Mouse (Mus musculus) cerebellum, adult 8-10 months (tissue): ENCODE results near the gene Clmn.

Experiments
- DNase-seq: peaks from one replicate; pipeline ENCODE4 v3.0.0; 2022

Clmn gene

DNA sequence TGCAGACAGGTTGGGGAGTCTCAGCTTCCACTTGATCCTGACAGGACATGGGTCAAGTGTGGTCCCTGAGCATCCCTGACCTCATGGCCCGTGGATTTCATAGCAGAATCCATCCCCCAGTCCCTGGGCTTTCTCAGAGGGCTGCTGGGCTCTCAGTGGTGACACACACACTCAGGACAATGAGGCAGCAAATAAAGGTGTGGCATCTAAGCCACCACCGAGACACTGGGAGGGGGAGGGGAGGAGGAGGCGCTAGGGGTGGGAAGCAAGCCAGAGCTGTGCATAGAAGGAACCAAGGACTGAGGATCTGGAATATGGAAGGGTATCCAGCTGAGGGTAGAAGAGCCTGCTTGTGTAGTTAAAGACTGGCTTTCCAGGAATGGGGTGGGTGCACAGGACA lies 11.2 kb upstream of the Clmn start:
- DNase-seq, result no peak

DNA sequence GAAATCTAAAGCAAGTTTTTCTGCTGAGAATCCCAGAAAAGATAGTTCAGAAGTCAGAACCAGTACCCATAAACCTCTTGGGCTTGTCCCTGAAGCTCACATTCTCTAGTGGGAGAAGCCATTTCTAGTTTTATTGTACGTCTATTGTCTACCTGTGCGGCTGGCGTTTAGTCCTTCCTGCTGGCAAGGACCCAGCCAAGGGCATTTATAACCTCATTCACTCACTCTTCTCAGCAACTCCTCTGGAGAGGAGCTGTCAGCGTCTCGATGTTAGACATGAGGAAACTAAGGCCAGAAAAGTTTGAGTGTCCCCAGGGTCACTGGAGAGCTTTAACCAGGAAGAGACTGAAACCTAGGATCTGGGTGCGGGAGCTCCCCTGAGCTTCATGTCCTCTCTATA lies 7.1 kb upstream of the Clmn start:
- DNase-seq, result no peak

DNA sequence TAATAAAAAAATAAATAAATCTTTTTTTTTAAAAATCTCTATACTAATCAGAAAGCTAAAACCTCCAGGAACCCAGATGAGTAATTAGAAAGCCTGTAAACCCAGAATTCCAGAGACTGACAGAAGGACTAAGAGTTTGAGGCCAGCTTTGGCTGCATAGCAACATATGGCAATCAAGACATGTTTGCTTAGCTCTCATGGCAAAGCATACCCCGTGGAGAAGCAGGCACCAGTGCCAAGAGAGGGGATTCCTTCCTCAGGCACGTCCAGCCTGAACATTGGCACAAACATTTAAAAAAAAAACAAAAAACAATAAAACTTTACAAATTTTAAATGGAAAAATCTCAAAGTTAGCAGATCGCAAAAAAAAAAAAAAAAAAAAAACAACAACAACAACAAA lies 4.9 kb upstream of the Clmn start:
- no peak for DNase-seq

DNA sequence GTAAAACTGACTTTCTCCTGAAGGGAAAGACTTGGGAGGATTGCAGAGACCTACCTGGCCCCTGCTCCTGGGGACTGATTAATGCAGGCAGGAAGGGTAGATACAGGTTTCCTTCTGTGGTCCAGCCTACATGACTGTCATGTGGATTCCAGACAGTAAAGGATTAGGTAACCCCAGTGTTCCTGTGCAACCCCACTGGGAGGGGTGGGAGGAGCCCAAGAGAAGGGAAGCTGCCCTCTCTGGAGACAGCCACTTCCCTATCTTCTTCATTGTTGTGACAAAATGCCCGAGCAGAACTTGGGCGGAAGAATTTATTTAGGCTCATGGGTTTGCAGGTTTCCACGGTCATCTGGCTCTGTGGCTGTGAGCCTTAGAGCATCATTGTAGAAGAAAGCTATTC lies 3.6 kb upstream of the Clmn start:
- no peak for DNase-seq

DNA sequence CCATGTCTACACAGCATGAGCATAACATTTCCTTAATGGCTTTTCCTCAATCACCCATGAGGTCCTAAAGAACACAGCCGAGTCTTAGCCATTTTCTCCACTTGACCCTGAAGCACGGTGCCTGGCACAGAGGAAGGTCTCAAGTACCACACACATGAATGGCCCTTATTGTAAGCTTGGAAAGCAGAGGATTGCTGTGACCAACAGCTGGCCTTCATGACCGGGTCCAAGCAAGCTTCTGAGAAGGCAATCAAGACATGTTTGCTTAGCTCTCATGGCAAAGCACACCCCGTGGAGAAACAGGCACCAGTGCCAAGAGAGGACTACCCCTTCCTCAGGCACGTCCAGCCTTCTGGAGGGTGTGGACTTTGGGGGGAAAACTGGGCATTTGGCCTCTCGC lies 3.0 kb upstream of the Clmn start:
- DNase-seq, result no peak

DNA sequence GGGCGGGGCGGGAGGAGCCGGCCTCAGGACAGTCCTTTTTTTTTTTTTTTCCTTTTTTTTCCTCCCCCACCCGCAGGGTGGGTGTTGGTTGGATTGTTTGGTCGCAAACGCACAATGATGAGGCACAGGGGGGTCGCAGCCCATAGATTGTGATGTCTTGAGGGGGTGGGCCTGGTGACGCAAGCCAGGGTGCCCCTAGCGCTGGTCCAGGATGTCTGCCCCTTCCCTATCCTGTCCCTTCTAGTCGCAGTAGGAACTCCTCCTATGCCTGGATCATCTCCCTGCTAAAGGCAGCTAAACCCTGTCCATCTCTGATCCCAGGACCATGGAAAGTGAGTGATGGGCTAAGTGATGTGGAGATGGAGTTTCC lies 275 bp upstream of the Clmn start:
- no peak for DNase-seq

DNA sequence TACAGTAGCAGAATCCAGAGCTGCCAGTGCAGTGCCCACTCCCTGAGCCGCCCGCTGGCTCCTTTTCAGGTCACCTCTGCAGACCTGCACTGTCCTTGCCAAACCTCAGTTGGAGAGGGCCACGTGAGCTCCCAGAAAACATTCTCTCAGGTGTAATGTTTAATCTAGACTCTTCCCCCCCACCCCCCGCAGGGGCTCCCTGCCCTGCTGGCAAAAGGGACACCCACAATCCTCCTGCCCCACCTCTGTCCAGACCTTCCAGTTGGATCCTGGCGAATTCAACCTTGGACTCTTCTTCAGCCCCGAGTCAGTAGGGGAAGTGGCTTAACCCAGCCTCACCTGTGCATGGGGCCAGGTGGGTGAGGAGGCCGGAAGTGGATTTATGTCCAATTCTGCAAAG lies 1.2 kb downstream of the Clmn start:
- no peak for DNase-seq

DNA sequence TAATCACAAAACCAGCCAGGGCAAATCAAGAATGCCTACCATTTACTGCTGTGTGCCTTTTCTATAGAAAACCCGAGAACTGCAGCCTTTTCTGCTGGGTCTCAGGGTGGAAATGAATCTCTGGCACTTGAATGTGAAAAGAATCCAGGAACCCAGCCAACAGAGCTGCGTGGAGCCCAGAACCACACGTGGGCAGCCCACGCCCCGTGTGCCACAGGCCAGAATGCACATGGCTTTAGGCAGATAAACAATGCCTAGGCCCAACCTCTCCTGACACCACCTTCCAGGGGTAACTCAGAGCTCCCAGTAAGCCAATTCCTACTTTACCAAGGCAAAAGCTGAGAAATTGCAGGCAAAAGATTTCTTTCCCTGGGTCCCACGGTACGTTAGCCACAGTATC lies 5.7 kb downstream of the Clmn start:
- DNase-seq, result no peak

DNA sequence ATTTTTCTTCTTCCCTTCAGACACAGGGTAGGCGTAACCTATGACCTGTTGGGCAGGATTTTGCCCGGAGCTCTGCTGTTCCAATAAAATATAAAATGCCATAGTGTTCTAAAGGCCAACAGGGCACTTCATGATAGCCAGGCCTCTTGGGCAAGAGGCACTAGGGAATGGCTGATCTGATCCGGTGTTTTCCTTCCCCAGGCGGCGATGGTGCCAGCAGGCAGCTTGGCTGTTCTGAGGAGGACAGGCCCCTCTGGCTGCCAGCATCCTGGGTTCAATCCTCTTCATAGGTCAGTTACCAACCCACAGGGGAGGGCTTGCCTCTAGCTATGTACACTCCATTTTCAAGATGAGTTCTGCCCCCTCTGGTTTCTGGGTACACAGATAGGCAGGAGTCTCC lies 6.1 kb downstream of the Clmn start:
- DNase-seq, result no peak

DNA sequence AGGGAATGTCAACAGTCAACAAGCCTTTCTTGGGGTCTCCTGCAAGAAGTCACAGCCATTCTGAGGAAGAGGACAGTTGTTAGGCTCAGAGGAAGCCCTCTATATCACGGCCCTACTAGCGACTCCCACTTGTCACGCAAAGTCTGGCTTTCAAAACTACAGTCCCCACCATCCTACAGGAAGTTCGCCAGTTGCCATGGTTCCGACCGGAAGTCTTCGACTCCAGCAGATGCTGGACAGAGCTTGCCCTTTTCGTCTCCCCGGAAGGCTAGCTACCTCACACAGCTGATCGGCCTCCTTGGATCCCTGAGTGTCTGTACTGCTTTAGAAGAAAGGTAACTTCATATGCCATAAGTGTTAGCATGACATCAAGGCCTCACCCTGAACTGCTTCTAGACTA lies 7.3 kb downstream of the Clmn start:
- DNase-seq, result no peak

DNA sequence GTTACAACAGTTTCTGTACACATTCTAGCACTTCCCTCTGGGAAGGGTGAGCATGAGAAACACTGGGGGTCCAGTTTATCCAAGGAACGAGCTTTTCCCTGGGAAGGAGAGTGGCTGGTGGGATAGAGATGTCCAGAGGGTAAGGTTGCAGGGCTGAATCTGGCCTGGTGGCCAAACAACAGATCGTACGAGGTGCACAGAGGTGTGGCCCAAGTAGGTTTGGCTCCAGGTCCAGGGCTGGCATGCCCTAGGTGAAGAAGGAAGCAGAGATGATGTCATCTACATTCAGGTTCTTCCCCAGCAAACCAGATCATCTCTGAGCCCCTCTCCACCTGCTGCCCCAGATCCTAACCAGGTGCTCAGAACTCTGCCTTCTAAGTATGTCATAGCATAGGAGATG lies 8.3 kb downstream of the Clmn start:
- no peak for DNase-seq

DNA sequence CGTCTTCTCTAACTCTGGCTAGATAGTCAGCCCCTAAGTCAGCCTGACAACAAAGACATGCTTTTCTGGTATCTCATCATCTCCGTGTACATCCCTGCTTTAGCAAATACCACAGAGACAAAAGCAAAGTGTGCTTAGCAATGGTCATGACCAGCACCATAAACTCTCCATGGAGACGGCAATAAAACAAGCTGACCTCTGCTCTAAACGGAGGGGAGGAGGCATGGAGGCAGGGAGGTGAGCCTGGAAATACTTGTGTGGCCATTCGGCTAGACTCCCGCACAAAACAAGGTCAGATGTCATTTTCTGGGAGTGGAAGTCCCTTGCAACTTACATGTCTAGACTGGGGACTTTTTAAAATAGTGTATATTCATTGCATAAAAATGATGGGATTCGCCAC lies 9.3 kb downstream of the Clmn start:
- no peak for DNase-seq

DNA sequence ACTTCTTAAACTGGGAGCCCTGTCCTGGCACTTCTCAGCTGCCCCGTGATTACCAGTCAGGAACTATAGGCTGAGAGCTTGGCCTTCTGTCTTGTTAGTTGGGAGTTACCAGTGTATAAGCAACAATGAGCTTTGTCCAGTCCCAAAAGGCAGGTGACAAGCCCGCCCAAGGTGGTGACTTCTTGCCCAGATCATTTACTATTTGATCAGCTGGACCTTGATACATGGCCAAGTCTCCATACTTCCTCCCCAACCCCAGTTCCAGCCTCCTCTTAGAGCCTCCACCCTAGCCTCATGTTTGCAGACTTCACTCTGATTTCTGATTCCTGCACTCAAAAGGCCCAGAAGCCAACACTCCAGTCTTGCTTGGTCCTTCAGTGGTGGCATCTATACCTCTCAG lies 10.1 kb downstream of the Clmn start:
- no peak for DNase-seq

DNA sequence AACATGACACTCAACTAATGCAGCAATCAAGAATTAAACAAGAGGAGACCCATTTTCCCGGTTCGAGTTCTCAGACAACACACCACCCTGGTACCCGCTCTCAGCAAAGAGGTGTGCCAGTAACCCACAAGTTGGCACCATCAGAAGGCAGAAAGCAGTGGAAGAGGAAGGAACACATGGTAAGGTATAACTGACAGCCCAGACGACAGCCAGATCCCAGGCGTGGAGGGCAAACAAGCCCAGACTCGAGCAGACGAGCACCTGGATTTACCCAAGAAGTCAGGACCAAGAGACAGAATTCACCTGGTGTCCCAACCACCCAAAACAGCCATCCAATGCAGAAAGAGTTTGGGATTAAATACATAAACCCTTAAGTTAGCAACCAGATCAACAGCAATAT lies 11.5 kb downstream of the Clmn start:
- DNase-seq, result no peak

DNA sequence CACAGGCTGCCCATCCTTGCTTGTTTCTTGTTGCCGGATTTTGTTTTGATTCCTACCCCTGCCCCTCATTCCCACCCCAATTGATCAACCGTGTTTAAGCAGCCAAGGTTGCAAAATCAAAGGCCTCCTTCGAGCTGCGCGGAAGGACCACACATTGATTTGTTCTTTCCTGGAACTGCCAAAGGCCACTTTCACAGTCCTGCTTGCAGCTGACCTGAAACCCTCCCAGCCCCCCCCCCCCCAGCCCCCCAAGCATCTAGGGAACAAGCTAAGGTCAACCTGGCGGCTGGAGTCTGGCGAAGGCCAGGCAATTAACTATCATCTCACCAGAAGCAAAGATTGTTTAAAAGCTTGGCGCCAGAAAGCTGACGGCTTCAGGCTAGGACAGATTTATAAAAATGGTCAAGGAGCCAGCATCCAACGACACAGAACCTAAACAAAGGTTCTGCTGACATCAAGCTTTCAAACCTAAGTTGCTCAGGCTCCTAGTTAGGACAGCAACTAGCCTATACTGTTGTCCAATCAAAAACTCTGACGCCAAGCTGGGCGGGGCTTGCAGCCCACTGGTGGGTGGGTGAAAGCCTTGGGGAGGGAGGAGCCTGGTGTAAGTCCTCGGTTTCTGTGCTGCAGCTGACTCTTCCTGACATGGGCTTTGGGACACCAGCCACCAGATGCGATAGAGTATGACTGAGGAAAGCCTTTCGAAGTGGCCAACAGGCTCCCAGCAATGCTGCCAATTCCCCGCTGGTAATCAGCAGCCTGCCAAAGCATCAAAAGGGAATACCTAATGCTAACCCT lies 13.0 kb downstream of the Clmn start:
- no peak for DNase-seq

DNA sequence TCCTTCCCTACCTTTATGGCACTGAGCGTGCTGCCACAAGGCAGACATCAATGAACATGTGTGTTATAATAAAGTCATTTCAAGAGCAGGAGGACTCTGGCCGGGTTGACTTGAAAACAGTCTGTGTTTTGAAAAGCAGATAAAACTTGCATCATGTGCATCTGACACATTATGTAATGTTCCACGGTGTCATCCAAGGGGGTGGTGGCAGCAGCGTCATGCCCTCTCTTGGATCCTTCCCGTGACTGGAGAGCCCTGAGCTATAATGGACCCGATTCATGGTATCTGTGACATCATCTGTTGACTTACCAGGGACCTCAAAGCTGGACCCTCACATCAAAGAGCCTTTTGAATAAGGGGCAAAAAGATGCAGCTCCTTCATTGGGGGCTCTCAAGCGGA lies 14.8 kb downstream of the Clmn start:
- DNase-seq, result no peak

DNA sequence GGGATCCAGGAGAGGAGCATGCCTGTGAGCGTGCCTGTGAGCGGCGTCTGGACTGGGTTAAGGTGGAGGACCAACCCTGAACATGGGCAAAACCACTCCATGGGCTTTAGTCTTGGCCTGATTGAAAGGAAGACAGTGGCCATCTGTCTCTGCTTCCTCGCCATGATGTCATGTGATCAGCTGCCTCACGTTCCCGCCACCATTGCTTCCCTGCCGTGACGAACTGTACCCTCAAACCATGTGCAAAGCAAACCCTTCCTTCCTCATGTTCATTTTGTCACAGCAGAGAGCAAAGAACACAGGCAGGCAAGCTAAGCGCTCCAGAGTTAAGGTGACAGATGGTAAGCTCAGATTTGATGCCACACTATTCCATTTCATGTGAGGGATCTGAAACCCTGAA lies 16.2 kb downstream of the Clmn start:
- DNase-seq, result no peak

DNA sequence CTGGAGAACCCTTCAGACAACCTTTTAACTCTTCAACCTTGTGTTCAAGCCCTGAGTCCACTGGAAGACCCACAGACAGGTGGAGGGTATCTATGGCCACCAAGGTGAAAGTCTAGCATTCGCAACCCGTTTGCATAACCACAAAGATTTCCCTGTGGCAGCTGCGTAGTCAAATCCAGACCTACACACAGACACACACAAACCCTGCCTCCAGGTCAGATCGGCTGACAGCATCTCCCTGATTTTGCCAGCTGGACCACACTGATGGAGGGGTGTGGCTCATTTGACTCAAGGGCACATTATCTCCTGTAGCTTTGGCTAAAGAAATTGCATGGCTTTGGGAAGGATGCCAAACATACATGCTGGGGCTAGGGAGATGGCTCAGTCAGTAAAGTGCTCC lies 17.6 kb downstream of the Clmn start:
- no peak for DNase-seq

DNA sequence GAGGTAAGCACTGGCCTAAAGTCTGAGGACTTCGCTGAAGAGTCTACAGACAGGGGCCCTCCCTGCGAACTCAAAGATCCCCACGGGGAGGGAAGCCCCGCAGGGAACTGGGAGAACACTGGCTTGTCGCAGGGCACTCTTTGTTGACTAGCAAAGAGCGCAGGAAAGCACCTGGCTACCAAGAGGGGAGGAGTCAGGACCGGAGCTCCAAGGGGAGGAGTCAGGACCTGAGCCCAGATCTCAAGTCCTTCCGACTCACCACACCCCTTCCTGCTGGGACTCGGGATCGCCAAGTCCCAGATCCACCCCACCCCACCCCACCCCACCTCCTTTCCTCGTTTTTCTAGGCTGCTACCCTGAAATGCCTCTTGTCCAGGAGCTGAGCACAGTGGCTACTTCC lies 19.2 kb downstream of the Clmn start:
- DNase-seq, result no peak

DNA sequence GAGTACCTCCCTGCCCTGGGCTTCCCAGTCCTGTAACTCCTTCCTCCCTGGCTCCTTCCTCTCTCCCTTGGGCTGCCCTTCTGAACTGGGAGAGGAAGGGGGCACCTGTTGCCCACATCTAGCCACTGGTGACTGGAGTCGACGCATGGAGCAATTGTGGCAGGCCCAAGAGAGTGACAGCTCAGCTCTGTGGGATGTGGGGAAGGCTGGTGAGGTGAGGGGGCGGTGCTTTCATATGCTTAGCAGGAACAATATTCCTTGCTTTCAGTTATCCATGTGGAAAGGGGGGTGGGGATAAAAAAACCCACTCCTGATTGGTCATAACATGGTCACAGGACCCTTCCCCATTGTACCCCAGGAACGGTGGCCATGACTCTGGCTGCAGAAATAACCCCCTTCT lies 19.9 kb downstream of the Clmn start:
- no peak for DNase-seq

DNA sequence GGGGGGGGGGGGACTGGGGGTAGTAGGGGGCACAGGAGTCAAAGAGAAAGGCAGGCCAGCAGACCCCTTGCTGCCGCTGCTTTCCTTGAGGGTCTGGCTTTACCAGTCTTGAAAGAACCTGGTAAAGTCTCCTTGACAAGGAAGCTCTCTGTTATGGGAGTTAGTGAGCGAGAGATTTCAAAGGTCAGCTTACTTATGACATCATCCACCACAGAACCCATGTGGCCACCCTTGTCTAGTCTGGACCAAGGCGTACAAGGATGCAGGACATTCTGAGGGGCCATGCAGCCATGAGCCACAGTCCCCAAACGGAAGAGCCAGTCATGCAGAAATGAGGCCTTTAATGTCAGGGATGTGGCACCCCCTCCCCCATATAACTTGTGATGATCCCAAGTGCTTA lies 20.6 kb downstream of the Clmn start:
- DNase-seq, result no peak

DNA sequence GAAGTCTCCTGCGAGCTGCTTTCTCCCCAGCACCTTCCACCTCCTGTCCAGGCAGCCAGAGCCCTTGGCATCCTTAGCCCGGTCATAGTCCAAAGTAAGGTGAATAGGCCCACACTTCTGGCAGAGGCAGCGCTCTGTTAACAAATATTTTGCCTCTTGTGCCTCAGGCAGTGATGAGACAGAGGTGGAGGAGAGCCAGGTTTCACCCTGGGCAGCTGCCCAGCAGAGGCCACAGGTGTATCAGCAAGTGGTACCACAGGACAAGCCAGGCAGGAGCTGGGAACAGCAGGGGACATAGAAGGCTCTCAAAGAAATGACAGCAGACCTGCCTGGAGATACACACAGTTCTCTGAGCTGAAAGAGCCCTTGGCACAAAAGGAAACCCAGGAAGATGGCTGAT lies 23.6 kb downstream of the Clmn start:
- DNase-seq, result no peak

DNA sequence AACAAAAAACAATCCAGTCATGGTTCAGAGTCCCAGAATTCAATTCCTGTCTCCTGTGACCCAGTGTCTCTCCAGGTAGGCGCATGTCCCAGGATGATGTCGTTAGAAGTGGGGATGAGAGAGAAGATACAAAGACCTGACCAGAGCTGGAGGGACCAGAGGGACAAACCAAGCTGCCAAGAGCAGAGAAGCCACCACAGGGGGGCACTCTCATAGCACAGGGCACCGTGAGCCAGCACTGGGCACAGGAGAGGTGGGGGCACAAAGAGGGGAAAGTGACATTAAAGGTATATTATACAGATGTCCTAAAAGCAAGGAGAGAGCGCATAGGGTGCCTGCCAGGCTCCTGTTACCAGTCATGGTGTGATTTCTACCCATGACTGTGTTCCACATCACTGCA lies 25.9 kb downstream of the Clmn start:
- DNase-seq, result peak; percentile 29

DNA sequence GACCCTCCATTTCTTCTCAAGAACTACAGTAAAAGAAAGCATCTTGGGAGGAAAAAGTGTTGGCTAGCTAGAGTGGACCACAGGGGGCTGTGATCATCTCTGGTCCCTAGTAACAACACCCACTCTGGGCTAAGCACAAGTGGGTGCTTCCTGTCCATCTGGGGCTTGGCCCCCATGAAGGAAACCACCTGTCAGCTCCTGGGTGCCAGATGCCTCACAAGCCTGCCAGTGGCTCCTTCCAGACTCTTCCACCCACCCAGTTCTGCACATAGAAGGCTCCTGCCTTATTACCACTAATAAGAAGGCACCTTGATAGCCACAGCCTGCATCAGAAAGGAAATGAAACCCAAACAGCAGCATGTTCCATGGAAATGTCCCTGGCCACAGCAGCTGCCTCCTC lies 26.4 kb downstream of the Clmn start:
- DNase-seq, result no peak

DNA sequence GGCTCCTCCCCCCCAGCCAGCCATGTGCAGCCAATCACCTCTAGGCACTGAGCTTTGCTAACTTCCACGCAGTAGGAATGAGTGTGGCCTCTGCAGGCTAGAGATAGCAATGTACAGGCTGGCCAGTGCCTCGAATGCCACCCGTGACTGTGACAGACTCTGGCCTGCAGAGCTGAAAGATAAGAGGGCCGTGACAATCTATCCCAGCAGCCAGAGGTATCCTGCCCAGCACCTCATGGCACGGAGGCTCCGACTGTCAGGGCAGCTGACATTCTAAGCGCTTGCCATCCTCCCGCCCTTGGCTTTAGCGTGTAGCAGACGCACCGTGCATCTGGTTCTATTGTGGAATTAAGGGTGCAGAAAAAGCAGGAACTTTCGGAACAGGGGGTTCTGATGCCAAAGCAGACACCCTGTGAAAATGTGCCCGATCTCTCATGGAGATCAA lies 26.9 kb downstream of the Clmn start:
- no peak for DNase-seq
